Mouse (Mus musculus) adrenal gland (tissue): ENCODE data around the gene Mospd2.

Source experiments
- intact Hi-C: fragments of 180-260 bp; cut with DNase I; formaldehyde crosslinking; loops from one replicate; pipeline ENCODE4 v1.15.1; 2025
- long read RNA-seq, 2 experiments: library from polyadenylated mRNA; unstranded; transcript quantifications; one replicate each; pipeline ENCODE4 v2.0.0; 2020; ENCODE audit warnings: borderline replicate concordance in 1 of 2; ENCODE audit not compliant: insufficient replicate concordance in 1 of 2

Gene Mospd2
- long read RNA-seq, experiment 1, partial matches to known transcripts: 0 of 3 reads
- long read RNA-seq, experiment 1, other reads (novel, unspliced or antisense): 0 of 3 reads
- long read RNA-seq, experiment 2, partial matches to known transcripts: 1 of 2 reads
- long read RNA-seq, experiment 2, other reads (novel, unspliced or antisense): 0 of 2 reads

DNA sequence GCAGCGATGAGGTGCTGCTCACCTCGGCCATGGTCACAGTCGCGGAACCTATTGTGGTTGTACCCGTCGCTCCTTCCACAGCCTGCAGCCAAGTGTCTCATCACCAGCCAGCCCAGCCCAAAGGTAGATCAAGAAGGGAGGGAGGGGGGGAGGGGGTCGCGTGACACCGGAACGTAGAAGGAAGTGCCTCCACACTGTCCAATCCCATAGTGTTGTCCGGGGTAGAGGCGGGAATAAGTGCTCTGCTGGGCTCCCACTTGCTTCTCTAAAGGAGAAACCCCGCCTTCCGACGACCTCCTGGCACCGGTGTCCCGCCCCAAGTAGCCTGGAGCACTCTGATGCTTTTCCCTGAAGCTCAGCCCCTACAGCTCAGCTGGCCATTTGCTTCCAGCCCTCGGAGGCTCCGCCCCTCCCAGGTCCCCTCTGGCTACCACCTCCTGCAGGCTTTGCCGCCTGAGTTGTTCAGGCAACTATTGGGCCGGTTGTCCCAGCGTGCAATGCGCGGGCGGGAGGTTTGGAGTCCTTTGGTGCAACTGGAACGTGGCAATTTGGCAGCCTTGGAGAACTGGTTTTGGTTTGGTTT is at the start of gene Mospd2, which contains the start of gene Fancb:
TSS of gene Mospd2 (minus strand) at position 183 of the 583 bp plus-strand sequence.
TSS of gene Fancb (plus strand) at position 400 of the 583 bp plus-strand sequence.
- intact Hi-C loops: no loop called here

DNA sequence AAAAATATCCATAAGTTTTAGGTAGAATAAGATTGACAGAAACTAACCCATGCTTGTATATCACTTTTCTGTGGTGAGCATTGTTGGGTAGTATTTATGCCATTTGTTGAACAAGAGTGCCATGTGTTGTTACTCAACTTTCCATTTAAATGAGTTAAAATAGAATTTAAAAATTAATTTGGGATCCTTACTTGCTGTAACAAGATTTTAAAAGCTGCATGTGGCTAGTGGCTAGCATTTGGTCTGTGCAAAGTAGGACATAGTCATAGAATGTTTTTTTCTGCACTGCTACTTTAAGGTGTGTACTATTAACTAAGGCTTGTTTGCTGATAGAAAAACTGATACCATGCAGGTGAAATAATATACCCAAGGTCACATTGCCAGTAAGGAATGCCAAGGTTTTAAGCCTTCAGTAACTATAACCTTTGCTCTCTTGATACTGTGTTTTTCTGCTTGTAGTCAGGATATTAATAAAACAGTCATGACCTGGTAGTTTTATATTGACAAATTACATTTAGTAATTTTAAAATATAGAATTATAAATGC is 24.7 kb upstream of the Mospd2 start, which contains the start of gene Gm17604:
TSS of gene Gm17604 (minus strand) at position 51 of the 546 bp plus-strand sequence.
- intact Hi-C loops: no loop called here

GRCm38 (mm10) chrX:165003141-165003540 is 23.0 kb upstream of the Mospd2 start:
- intact Hi-C loops: no loop called here

DNA sequence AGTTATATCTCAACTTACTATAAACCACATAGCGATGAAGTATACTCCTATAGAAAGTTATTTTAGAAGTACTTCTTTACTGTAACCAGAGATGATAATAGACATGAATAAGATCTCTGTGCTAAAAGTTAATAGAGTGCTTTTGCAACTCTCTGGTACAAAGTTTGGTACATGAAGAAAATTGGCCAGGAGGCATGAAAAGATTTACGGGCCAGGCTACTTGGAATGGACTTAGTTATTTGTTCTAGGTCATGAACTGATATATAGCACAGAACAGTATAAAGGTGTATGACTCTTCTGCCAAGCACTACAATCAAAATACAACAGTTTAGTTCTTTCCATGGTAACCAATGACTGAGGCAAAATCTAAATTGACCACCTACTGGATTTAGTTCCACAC is 1.3 kb downstream of the Mospd2 start:
- intact Hi-C loops: no loop called here

GRCm38 (mm10) chrX:164971206-164971605 is 9.0 kb downstream of the Mospd2 start:
- intact Hi-C loops: no loop called here

DNA sequence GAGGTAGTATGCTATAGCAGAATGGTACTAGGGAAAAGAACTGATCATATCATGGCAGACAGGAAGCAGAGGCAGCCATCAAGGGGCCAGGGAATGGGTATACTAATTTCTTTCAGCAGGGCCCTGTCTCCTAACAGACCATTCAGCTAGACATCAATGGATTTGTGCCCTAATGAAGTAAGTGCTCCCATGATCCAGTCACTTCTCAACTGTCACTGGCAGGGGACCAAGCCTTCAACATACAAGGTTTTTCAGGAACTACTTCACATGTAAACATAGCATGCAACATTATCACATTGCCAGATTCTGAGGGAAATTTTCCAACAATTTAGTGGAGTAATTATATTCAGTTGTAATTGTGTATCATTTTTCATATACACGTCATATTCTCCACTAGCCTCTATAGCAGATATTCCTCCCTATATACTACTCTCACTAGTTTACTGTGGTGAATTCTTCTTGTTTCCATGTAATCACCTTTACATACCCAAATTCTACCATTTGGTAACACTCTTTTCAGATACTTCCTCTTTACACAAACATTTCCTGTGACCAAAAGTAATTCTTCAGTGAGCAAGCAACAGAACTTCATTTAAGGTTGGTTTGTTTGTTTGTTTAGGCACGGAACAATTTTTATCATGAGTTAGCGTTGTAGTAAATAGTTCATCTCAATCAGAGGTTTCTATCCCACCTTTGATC is 14.3 kb downstream of the Mospd2 start:
- intact Hi-C loops: no loop called here

DNA sequence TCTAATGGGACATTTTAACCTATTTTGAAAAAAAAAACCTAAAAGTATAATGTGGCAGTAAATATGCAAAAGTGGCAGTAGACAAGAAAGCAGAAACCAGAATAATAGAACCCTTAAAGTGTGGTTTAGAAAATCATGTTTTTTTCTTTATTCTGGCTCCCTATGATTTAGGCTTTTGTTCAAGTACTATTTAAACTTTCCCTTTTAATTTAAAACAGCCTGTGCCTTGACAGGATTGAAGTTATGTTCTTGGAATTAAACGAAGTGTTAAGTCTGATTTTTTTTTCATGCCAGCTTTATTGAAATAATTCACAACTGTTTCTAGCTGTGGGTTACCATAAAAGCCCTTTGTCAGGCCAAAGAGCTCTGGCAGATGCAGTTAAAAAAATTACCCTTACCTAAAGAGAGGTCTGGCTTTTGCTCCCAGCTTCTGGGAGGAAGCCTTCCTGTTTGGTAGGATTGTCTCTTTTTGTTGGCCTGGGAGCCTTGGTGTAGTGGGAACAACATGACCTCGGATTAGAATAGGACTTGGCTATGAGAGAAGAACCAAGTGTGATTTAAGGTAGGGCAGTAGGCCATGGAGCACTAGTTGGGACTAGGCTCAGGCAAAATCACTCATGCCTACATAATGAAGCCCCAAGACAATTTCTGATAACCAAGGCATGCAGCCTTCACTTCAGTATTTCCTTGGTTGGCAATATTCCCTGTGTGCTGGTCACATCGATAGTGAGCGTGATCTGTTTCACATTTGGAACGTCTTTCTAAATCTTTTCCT is 27.4 kb downstream of the Mospd2 start:
- intact Hi-C loops: no loop called here

GRCm38 (mm10) chrX:164951858-164952576 is 28.2 kb downstream of the Mospd2 start:
- intact Hi-C loops: no loop called here

GRCm38 (mm10) chrX:164941540-164941939 is 38.6 kb downstream of the Mospd2 start:
- intact Hi-C loops: no loop called here

GRCm38 (mm10) chrX:164912993-164913392 is 67.2 kb downstream of the Mospd2 start:
- intact Hi-C loops: no loop called here

- intact Hi-C loops: no loop called here
Observed at GRCm38 (mm10) chrX:164912186-164912585, 68.0 kb downstream of the Mospd2 start.

DNA sequence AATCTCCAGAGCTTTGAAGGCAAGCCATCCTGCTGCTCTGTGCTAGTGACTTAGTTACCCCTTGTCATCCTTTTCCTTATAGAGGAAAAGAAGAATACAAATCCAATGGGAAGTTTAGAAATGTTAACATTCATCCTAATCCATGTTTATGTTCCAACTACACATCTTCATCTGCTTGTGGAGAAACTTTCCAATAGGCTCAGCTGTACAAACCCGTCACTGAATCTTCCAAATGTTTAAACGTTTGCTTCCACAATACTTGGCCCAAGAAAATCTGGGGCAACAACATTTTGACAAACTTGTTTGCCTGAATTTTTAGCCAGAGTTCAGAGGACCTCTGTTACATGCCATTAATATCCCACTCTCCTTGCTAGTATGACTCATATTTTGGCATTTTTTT is 78.3 kb downstream of the Mospd2 start:
- intact Hi-C loops: no loop called here

GRCm38 (mm10) chrX:164899805-164900204 is 80.4 kb downstream of the Mospd2 start:
- intact Hi-C loops: no loop called here

- intact Hi-C loops: no loop called here
Observed at GRCm38 (mm10) chrX:164886260-164886659, 93.9 kb downstream of the Mospd2 start.
